Mouse (Mus musculus) liver, embryonic 16.5 days (tissue): ENCODE results near the gene Scaper. TPM values are rescaled to one million over a fixed set of nuclear protein-coding genes. Genes with fewer than 3 reads are reported as not detected.

ENCODE experiments used
- ATAC-seq: fragments of 200-750 bp; cut with Nextera tagmentation; 2 replicates; pipeline ENCODE4 v1.8.0; 2017; ENCODE audit warnings: low read depth, mild to moderate bottlenecking, moderate number of reproducible peaks, moderate library complexity
- H3K27ac ChIP-seq: fragments of 300-500 bp; sonication (generic); 2 replicates; pipeline ENCODE4 v1.5.1; 2014; ENCODE audit warnings: mild to moderate bottlenecking, low read length
- H3K27me3 ChIP-seq: fragments of 300-500 bp; sonication (generic); 2 replicates; pipeline ENCODE4 v1.6.1; 2014; ENCODE audit warnings: low read depth, low read length, mixed read lengths; ENCODE audit not compliant: control insufficient read depth, insufficient read depth
- H3K36me3 ChIP-seq: fragments of 300-500 bp; sonication (generic); 2 replicates; pipeline ENCODE4 v1.6.1; 2014; ENCODE audit warnings: mild to moderate bottlenecking; ENCODE audit not compliant: control insufficient read depth, insufficient read depth
- H3K4me1 ChIP-seq: fragments of 300-500 bp; sonication (generic); 2 replicates; pipeline ENCODE4 v1.6.1; 2014; ENCODE audit warnings: low read depth, low read length, mixed read lengths; ENCODE audit not compliant: control insufficient read depth
- H3K4me2 ChIP-seq: fragments of 300-500 bp; sonication (generic); 2 replicates; pipeline ENCODE4 v1.6.1; 2014; ENCODE audit warnings: low read depth, low read length, mixed read lengths
- H3K4me3 ChIP-seq: fragments of 300-500 bp; sonication (generic); 2 replicates; pipeline ENCODE4 v1.5.1; 2014; ENCODE audit warnings: low read depth, mild to moderate bottlenecking, low read length
- H3K9ac ChIP-seq: fragments of 300-500 bp; sonication (generic); 2 replicates; pipeline ENCODE4 v1.6.1; 2014; ENCODE audit warnings: low read depth, low read length
- H3K9me3 ChIP-seq: fragments of 300-500 bp; sonication (generic); replicated peaks from 2 replicates; pipeline ENCODE4 v1.6.1; 2016; ENCODE audit warnings: low read length; ENCODE audit not compliant: control insufficient read depth
- WGBS: fragments of 180-500 bp; shearing (Covaris S2); extraction: QIAGEN DNeasy Blood & Tissue Kit; methylation state at CpG from one replicate; pipeline ENCODE4 v1.1.7; 2014; ENCODE audit not compliant: insufficient replicate concordance; 5-methylcytosine and 5-hydroxymethylcytosine counted together
- polyA plus RNA-seq: library from polyadenylated mRNA; unstranded; fragments of >200 nt; fragmentation: Nextera tagmentation; extraction: Ambion mirVana; gene quantifications from 2 replicates; pipeline ENCODE4 v1.2.1, GENCODE M21; 2015

The Scaper gene
- polyA plus RNA-seq, 1 experiment from 2014 or later, result 1.8 TPM

DNA sequence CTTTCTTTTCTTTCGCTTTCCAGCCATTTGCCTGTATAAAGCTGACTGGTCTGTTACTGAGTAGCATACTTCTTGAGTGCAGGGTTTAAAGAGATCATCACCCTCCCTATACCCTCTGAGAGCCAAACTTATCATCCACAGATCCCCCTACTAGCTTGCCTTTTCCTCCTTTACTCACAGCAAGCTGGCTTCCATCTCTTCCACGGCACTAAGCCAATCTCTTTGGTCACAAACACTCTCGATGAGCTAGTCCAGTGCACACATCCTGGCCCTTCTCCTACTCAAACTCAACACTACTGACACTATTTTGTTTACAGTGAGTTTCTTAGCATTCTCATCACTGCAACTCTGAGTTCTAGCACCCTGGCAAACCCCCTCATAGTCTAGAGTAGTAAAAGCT, 430.0 kb downstream of the Scaper start:
- WGBS, result 68% methylated on average over 3 of the region's 3 CpGs
- Histone ChIP-seq H3K36me3 (no peaks in the 10 kb centered on the region), H3K9me3 (no peaks in the 10 kb centered on the region), H3K27me3 (no peaks in the 10 kb centered on the region), H3K4me3 (no peak overlapping the region), H3K4me2 (no peak overlapping the region), H3K9ac (no peak overlapping the region), H3K27ac (no peak overlapping the region), H3K4me1 (peaks cover 17% of the 10 kb centered on the region)
- no peak for ATAC-seq

Other genes with a start within 250 kb of the Scaper start
- gene 4930563M21Rik, start 72.4 kb upstream of the Scaper start, polyA plus RNA-seq, result not detected in 2 replicates
- 21.7 and 22.9 TPM in 2 replicates for gene Rcn2, start 103.7 kb upstream of the Scaper start, polyA plus RNA-seq
- gene Pstpip1, start 151.8 kb upstream of the Scaper start, polyA plus RNA-seq, result 5.5 and 6.2 TPM in 2 replicates
- gene Tspan3, start 227.4 kb upstream of the Scaper start, polyA plus RNA-seq, result 21.7 and 27.5 TPM in 2 replicates